Mouse (Mus musculus) mouse trophoblast stem cell (cell line): ENCODE data around the gene Fbln2.
"Not testable (repeated sequence)": the region's sequence is repeated elsewhere in the genome, so short reads cannot be mapped to it uniquely, and the experiment has no call there.

ENCODE experiments used
- in situ Hi-C, 2 experiments: fragments of 300-500 bp; cut with MseI, MboI; formaldehyde crosslinking; loops; 2 replicates in 1 of 2; 3 replicates in 1 of 2; pipeline ENCODE4 v1.15.1; 2025

Gene Fbln2

GRCm38 (mm10) chr6:91212155-91212554 lies at the start of gene Fbln2:
Gene Fbln2 (plus strand): TSS chr6:91212455.
- in situ Hi-C loops, result not testable (repeated sequence)

- in situ Hi-C loops, result loop anchor here in 1 of 2 experiments (5.0 kb wide), 2 partner anchors 114 to 244 kb away; no protein-coding TSS in a partner anchor
These were observed 48.9 kb upstream of the Fbln2 start for GRCm38 (mm10) chr6:91163195-91163911.

GRCm38 (mm10) chr6:91164584-91164983 lies 47.7 kb upstream of the Fbln2 start:
- in situ Hi-C loops, result loop anchor here in 1 of 2 experiments (5.0 kb wide), 2 partner anchors 113 to 243 kb away; no protein-coding TSS in a partner anchor

- in situ Hi-C loops, result no loop called here
These were observed 47.0 kb upstream of the Fbln2 start for GRCm38 (mm10) chr6:91165210-91165609.

- in situ Hi-C loops, result no loop called here
These were observed 44.4 kb upstream of the Fbln2 start for GRCm38 (mm10) chr6:91167828-91168227.

- in situ Hi-C loops, result no loop called here
These were observed 43.1 kb upstream of the Fbln2 start for GRCm38 (mm10) chr6:91169129-91169528.

GRCm38 (mm10) chr6:91171396-91171895 lies 40.8 kb upstream of the Fbln2 start:
- in situ Hi-C loops, result loop anchor here in 1 of 2 experiments (10.0 kb wide), 1 partner anchor 243 kb away; the partner anchor contains the start of gene Wnt7a

GRCm38 (mm10) chr6:91172381-91172780 lies 39.9 kb upstream of the Fbln2 start:
- in situ Hi-C loops, result loop anchor here in 1 of 2 experiments (10.0 kb wide), 1 partner anchor 242 kb away; the partner anchor contains the start of gene Wnt7a

- in situ Hi-C loops, result loop anchor here in 1 of 2 experiments (10.0 kb wide), 1 partner anchor 241 kb away; the partner anchor contains the start of gene Wnt7a
These were observed 38.9 kb upstream of the Fbln2 start for GRCm38 (mm10) chr6:91173221-91173880.

GRCm38 (mm10) chr6:91174211-91174610 lies 38.0 kb upstream of the Fbln2 start:
- in situ Hi-C loops, result loop anchor here in 1 of 2 experiments (10.0 kb wide), 1 partner anchor 241 kb away; the partner anchor contains the start of gene Wnt7a

- in situ Hi-C loops, result loop anchor here in 1 of 2 experiments (5.0 kb wide), 1 partner anchor 97 kb away; no protein-coding TSS in a partner anchor
These were observed 31.5 kb upstream of the Fbln2 start for GRCm38 (mm10) chr6:91180767-91181171.

- in situ Hi-C loops, result loop anchor here in 1 of 2 experiments (5.0 kb wide), 1 partner anchor 96 kb away; no protein-coding TSS in a partner anchor
These were observed 30.9 kb upstream of the Fbln2 start for GRCm38 (mm10) chr6:91181320-91181719.

- in situ Hi-C loops, result loop anchor here in 1 of 2 experiments (5.0 kb wide), 1 partner anchor 95 kb away; no protein-coding TSS in a partner anchor
These were observed 30.2 kb upstream of the Fbln2 start for GRCm38 (mm10) chr6:91182075-91182490.

GRCm38 (mm10) chr6:91183041-91183440 lies 29.2 kb upstream of the Fbln2 start:
- in situ Hi-C loops, result loop anchor here in 1 of 2 experiments (5.0 kb wide), 1 partner anchor 94 kb away; no protein-coding TSS in a partner anchor

- in situ Hi-C loops, result loop anchor here in 1 of 2 experiments (5.0 kb wide), 1 partner anchor 93 kb away; no protein-coding TSS in a partner anchor
These were observed 28.3 kb upstream of the Fbln2 start for GRCm38 (mm10) chr6:91183980-91184379.

GRCm38 (mm10) chr6:91184776-91185175 lies 27.5 kb upstream of the Fbln2 start:
- in situ Hi-C loops, result loop anchor here in 1 of 2 experiments (5.0 kb wide), 1 partner anchor 93 kb away; no protein-coding TSS in a partner anchor

- in situ Hi-C loops, result no loop called here
These were observed 26.8 kb upstream of the Fbln2 start for GRCm38 (mm10) chr6:91185502-91185901.

- in situ Hi-C loops, result no loop called here
These were observed 25.9 kb upstream of the Fbln2 start for GRCm38 (mm10) chr6:91186161-91186931.

GRCm38 (mm10) chr6:91186934-91187333 lies 25.3 kb upstream of the Fbln2 start:
- in situ Hi-C loops, result no loop called here

GRCm38 (mm10) chr6:91187871-91188270 lies 24.4 kb upstream of the Fbln2 start:
- in situ Hi-C loops, result no loop called here

- in situ Hi-C loops, result no loop called here
These were observed 22.3 kb upstream of the Fbln2 start for GRCm38 (mm10) chr6:91189971-91190370.
